Comparison of ENCODE assay signal across 9 mouse cellular contexts in genomic region chr8:120497503-120497946, GRCm38 (mm10).
DNase-seq lines count a peak whose midpoint lies in the region; ATAC-seq lines count a peak whose summit lies in the region.
"Had no signal": no experiment of that assay in that cellular context is flagged by ENCODE, and none has a peak within 500 bp of the region (broad histone marks: within the 10 kb centered on the region; RNA-seq: fewer than 3 reads in every experiment).

No protein-coding gene starts in this region.

- intact Hi-C loops in heart, postnatal 10 days (cut with DNase I) = no loop called here

- H3K27me3 ChIP-seq in heart, embryonic 14.5 days (ENCODE audit: control insufficient read depth, insufficient read depth, low read length) = no peaks in the 10 kb centered on the region
- peaks cover 35% of the 10 kb centered on the region for H3K27me3 ChIP-seq in embryonic facial prominence, embryonic 10.5 days (replicated peaks; ENCODE audit: low read depth, poor library complexity, severe bottlenecking)
- H3K27me3 ChIP-seq in limb, embryonic 13.5 days = peaks cover 14% of the 10 kb centered on the region; the same call in 1 of the 2 replicates

- H3K4me2 ChIP-seq in heart, embryonic 14.5 days (ENCODE audit: low read length) = peak overlapping the region; percentile 75
- H3K4me2 ChIP-seq in limb, embryonic 13.5 days (replicated peaks) = peak overlapping the region; percentile 4; the same call in 1 of the 2 replicates

- no peak for DNase-seq in heart, postnatal 10 days
- peak; percentile 56 for DNase-seq in embryonic facial prominence, embryonic 10.5 days (ENCODE audit: low spot score)
- DNase-seq in retina, embryonic 14.5 days (ENCODE audit: low spot score) = peak; percentile 53
- no peak for DNase-seq in adrenal gland, postnatal 25 days
- no peak for DNase-seq in layer of hippocampus, postnatal 10 days (ENCODE audit: low spot score in 2 of 2)
- no peak for DNase-seq in left cerebral cortex, adult 9 months (ENCODE audit: low spot score in 2 of 2)
- DNase-seq: lung, adult 2 months had no signal

- H3K4me3 ChIP-seq in heart, embryonic 14.5 days (ENCODE audit: control insufficient read depth in 1 of 2, insufficient read depth in 1 of 2, low read depth in 1 of 2, low read length in 2 of 2) = no peak overlapping the region
- H3K4me3 ChIP-seq in embryonic facial prominence, embryonic 10.5 days = peak overlapping the region; percentile 38
- no peak overlapping the region for H3K4me3 ChIP-seq in limb, embryonic 13.5 days

- ATAC-seq in heart, embryonic 14.5 days (ENCODE audit: insufficient number of reproducible peaks, insufficient read depth, low FRiP score, low read depth) = no peak
- ATAC-seq in limb, embryonic 13.5 days (ENCODE audit: low FRiP score, low read depth) = no peak

- 37% methylated on average over 11 of the region's 11 CpGs for WGBS in heart, embryonic 14.5 days
- 18% methylated on average over 11 of the region's 11 CpGs for WGBS in embryonic facial prominence, embryonic 10.5 days
- WGBS in limb, embryonic 13.5 days = 11% methylated on average over 11 of the region's 11 CpGs

- no peaks in the 10 kb centered on the region for H3K36me3 ChIP-seq in heart, embryonic 14.5 days (ENCODE audit: control insufficient read depth, insufficient read depth, low read length)
- H3K36me3 ChIP-seq in embryonic facial prominence, embryonic 10.5 days (replicated peaks) = 0 out of 2 replicates have a peak, but pooled peaks cover 2% of the 10 kb centered on the region
- H3K36me3 ChIP-seq in limb, embryonic 13.5 days = no peaks in the 10 kb centered on the region

- H3K27ac ChIP-seq in heart, embryonic 14.5 days (replicated peaks in 1 of 2; ENCODE audit: control insufficient read depth in 1 of 2, insufficient read depth in 1 of 2, low read depth in 2 of 2, low read length in 2 of 2) = peak overlapping the region; percentile 96 to 98
- H3K27ac ChIP-seq in embryonic facial prominence, embryonic 10.5 days (replicated peaks) = peak overlapping the region; percentile 73
- no peak overlapping the region for H3K27ac ChIP-seq in limb, embryonic 13.5 days

- H3K4me1 ChIP-seq in heart, embryonic 14.5 days (ENCODE audit: control insufficient read depth in 2 of 2, insufficient read depth in 2 of 2, low read length in 2 of 2) = peaks cover 62 to 82% of the 10 kb centered on the region in 2 experiments
- H3K4me1 ChIP-seq in embryonic facial prominence, embryonic 10.5 days = peaks cover 96% of the 10 kb centered on the region
- H3K4me1 ChIP-seq in limb, embryonic 13.5 days = peaks cover 80% of the 10 kb centered on the region

- peak overlapping the region; percentile 71 for H3K9ac ChIP-seq in heart, embryonic 14.5 days (ENCODE audit: low read length)
- H3K9ac ChIP-seq in limb, embryonic 13.5 days = peak overlapping the region; percentile 43; the same call in 1 of the 2 replicates

- no peaks in the 10 kb centered on the region for H3K9me3 ChIP-seq in heart, embryonic 14.5 days (ENCODE audit: control insufficient read depth, low read length)
- H3K9me3 ChIP-seq in embryonic facial prominence, embryonic 10.5 days = no peaks in the 10 kb centered on the region
- no peaks in the 10 kb centered on the region for H3K9me3 ChIP-seq in limb, embryonic 13.5 days

Comparison
In these comparisons a context has a peak if more than half of its experiments do, and no peak if none do; other contexts are left out.
1. DNase-seq: peak in embryonic facial prominence, embryonic 10.5 days (single experiment) and retina, embryonic 14.5 days (single experiment); none in heart, postnatal 10 days (0 of 2), adrenal gland, postnatal 25 days (single experiment), layer of hippocampus, postnatal 10 days (0 of 2) and left cerebral cortex, adult 9 months (0 of 2).